Mouse (Mus musculus) midbrain, embryonic 14.5 days (tissue): Measurements from ENCODE around the gene Ckap5. TPM values are rescaled to one million over a fixed set of nuclear protein-coding genes. Genes with fewer than 3 reads are reported as not detected.

Experiments
- ATAC-seq: fragments of 200-750 bp; cut with Nextera tagmentation; 2 replicates; pipeline ENCODE4 v1.8.0; 2017; ENCODE audit warnings: moderate number of reproducible peaks, moderate library complexity; ENCODE audit not compliant: low FRiP score, low TSS enrichment
- DNase-seq: peaks from one replicate; pipeline ENCODE4 v3.0.0-alpha.2; 2015
- H3K27ac ChIP-seq: fragments of 300-500 bp; sonication (generic); replicated peaks from 2 replicates; pipeline ENCODE4 v1.5.1; 2014; ENCODE audit warnings: mild to moderate bottlenecking, low read depth, low read length, moderate library complexity
- H3K27me3 ChIP-seq: fragments of 300-500 bp; sonication (generic); 2 replicates; pipeline ENCODE4 v1.6.1; 2014; ENCODE audit warnings: low read length, control low read depth, mixed read lengths; ENCODE audit not compliant: control insufficient read depth, insufficient read depth
- H3K36me3 ChIP-seq: fragments of 300-500 bp; sonication (generic); 2 replicates; pipeline ENCODE4 v1.6.1; 2014; ENCODE audit warnings: low read length, control low read depth; ENCODE audit not compliant: control insufficient read depth, insufficient read depth
- H3K4me1 ChIP-seq: fragments of 300-500 bp; sonication (generic); 2 replicates; pipeline ENCODE4 v1.6.1; 2014; ENCODE audit warnings: mild to moderate bottlenecking, antibody characterized with exemption, low read length, control low read depth; ENCODE audit not compliant: control insufficient read depth, insufficient read depth
- H3K4me2 ChIP-seq: fragments of 300-500 bp; sonication (generic); 2 replicates; pipeline ENCODE4 v1.6.1; 2014; ENCODE audit warnings: mild to moderate bottlenecking, low read length, moderate library complexity
- H3K4me3 ChIP-seq: fragments of 300-500 bp; sonication (generic); replicated peaks from 2 replicates; pipeline ENCODE4 v1.5.1; 2014; ENCODE audit warnings: low read depth, low read length
- H3K9ac ChIP-seq: fragments of 300-500 bp; sonication (generic); replicated peaks from 2 replicates; pipeline ENCODE4 v1.6.1; 2014; ENCODE audit warnings: mild to moderate bottlenecking, low read length, moderate library complexity
- H3K9me3 ChIP-seq: fragments of 300-500 bp; sonication (generic); 2 replicates; pipeline ENCODE4 v1.6.1; 2016; ENCODE audit warnings: low read length, control low read depth, mixed read lengths; ENCODE audit not compliant: control insufficient read depth
- WGBS: fragments of 180-500 bp; shearing (Covaris S2); extraction: QIAGEN DNeasy Blood & Tissue Kit; methylation state at CpG from one replicate; pipeline ENCODE4 v1.1.7; 2014; 5-methylcytosine and 5-hydroxymethylcytosine counted together
- polyA plus RNA-seq: library from polyadenylated mRNA; unstranded; fragments of >200 nt; fragmentation: Nextera tagmentation; extraction: Ambion mirVana; gene quantifications from 2 replicates; pipeline ENCODE4 v1.2.1, GENCODE M21; 2014

The Ckap5 gene
- polyA plus RNA-seq, 1 experiment from 2014 or later: 152 TPM

GRCm38 (mm10) chr2:91652863-91653262 lies 126.3 kb downstream of the Ckap5 start:
- DNase-seq: peak; percentile 42

GRCm38 (mm10) chr2:91655388-91655787 lies 128.8 kb downstream of the Ckap5 start:
- Histone ChIP-seq H3K9ac (no peak overlapping the region), H3K36me3 (peaks cover 65% of the 10 kb centered on the region), H3K27ac (no peak overlapping the region), H3K4me3 (no peak overlapping the region), H3K27me3 (no peaks in the 10 kb centered on the region), H3K4me2 (no peak overlapping the region), H3K4me1 (peaks cover 12% of the 10 kb centered on the region), H3K9me3 (no peaks in the 10 kb centered on the region)
- 93% methylated on average over 5 of the region's 5 CpGs for WGBS
- DNase-seq (no peak), ATAC-seq (no peak)

More at GRCm38 (mm10) chr2:91652863-91653262, 126.3 kb downstream of the Ckap5 start:
- Histone ChIP-seq H3K9me3 (no peaks in the 10 kb centered on the region), H3K4me3 (no peak overlapping the region), H3K27me3 (no peaks in the 10 kb centered on the region), H3K9ac (no peak overlapping the region), H3K36me3 (peaks cover 45% of the 10 kb centered on the region), H3K27ac (no peak overlapping the region), H3K4me1 (peaks cover 19% of the 10 kb centered on the region), H3K4me2 (no peak overlapping the region)
- WGBS: 31% methylated on average over 6 of the region's 6 CpGs
- no peak for ATAC-seq

GRCm38 (mm10) chr2:91655827-91656226 lies 129.3 kb downstream of the Ckap5 start:
- Histone ChIP-seq H3K4me2 (no peak overlapping the region), H3K4me1 (peaks cover 8% of the 10 kb centered on the region), H3K27me3 (no peaks in the 10 kb centered on the region), H3K9me3 (no peaks in the 10 kb centered on the region), H3K27ac (no peak overlapping the region), H3K9ac (no peak overlapping the region), H3K36me3 (peaks cover 66% of the 10 kb centered on the region), H3K4me3 (no peak overlapping the region)
- DNase-seq (no peak), ATAC-seq (no peak)
- WGBS: 86% methylated on average over 6 of the region's 6 CpGs

- Histone ChIP-seq H3K27me3 (no peaks in the 10 kb centered on the region), H3K4me3 (no peak overlapping the region), H3K4me2 (no peak overlapping the region), H3K9me3 (no peaks in the 10 kb centered on the region), H3K36me3 (peaks cover 76% of the 10 kb centered on the region), H3K9ac (no peak overlapping the region), H3K4me1 (peaks cover 5% of the 10 kb centered on the region; the same call in 1 of the 2 replicates), H3K27ac (no peak overlapping the region)
- DNase-seq (no peak), ATAC-seq (no peak)
- 80% methylated on average over 8 of the region's 8 CpGs for WGBS
Measured at GRCm38 (mm10) chr2:91656774-91657173, 130.2 kb downstream of the Ckap5 start.

GRCm38 (mm10) chr2:91659657-91660056 lies 133.1 kb downstream of the Ckap5 start:
- no peak for DNase-seq
- peaks cover 91% of the 10 kb centered on the region for H3K36me3 ChIP-seq
- no peaks in the 10 kb centered on the region for H3K4me1 ChIP-seq
- no peak overlapping the region for H3K9ac ChIP-seq
- no peak overlapping the region for H3K27ac ChIP-seq
- H3K27me3 ChIP-seq: no peaks in the 10 kb centered on the region
- H3K9me3 ChIP-seq: no peaks in the 10 kb centered on the region
- no peak overlapping the region for H3K4me2 ChIP-seq
- no peak overlapping the region for H3K4me3 ChIP-seq
- 97% methylated on average over 8 of the region's 8 CpGs for WGBS
- no peak for ATAC-seq

- Histone ChIP-seq H3K9me3 (no peaks in the 10 kb centered on the region), H3K27me3 (no peaks in the 10 kb centered on the region), H3K9ac (no peak overlapping the region), H3K4me3 (no peak overlapping the region), H3K4me1 (no peaks in the 10 kb centered on the region), H3K27ac (no peak overlapping the region), H3K36me3 (peaks cover 86% of the 10 kb centered on the region), H3K4me2 (no peak overlapping the region)
- 94% methylated on average over 6 of the region's 6 CpGs for WGBS
- ATAC-seq (no peak), DNase-seq (no peak)
Measured at GRCm38 (mm10) chr2:91660981-91661380, 134.4 kb downstream of the Ckap5 start.

- Histone ChIP-seq H3K36me3 (peaks cover 85% of the 10 kb centered on the region), H3K9ac (no peak overlapping the region), H3K27ac (no peak overlapping the region), H3K4me2 (no peak overlapping the region), H3K9me3 (no peaks in the 10 kb centered on the region), H3K4me1 (no peaks in the 10 kb centered on the region), H3K4me3 (no peak overlapping the region), H3K27me3 (no peaks in the 10 kb centered on the region)
- ATAC-seq: no peak
- no peak for DNase-seq
Measured at GRCm38 (mm10) chr2:91664780-91665179, 138.2 kb downstream of the Ckap5 start.

GRCm38 (mm10) chr2:91666386-91666910 lies 139.9 kb downstream of the Ckap5 start:
- Histone ChIP-seq H3K9me3 (no peaks in the 10 kb centered on the region), H3K4me3 (no peak overlapping the region), H3K9ac (no peak overlapping the region), H3K27ac (no peak overlapping the region), H3K27me3 (no peaks in the 10 kb centered on the region), H3K4me2 (no peak overlapping the region), H3K36me3 (peaks cover 90% of the 10 kb centered on the region), H3K4me1 (no peaks in the 10 kb centered on the region)
- no peak for ATAC-seq
- 96% methylated on average over 6 of the region's 6 CpGs for WGBS
- DNase-seq: no peak

- no peak for DNase-seq
- Histone ChIP-seq H3K27ac (no peak overlapping the region), H3K36me3 (peaks cover 88% of the 10 kb centered on the region), H3K9ac (no peak overlapping the region), H3K4me3 (no peak overlapping the region), H3K4me1 (no peaks in the 10 kb centered on the region), H3K4me2 (no peak overlapping the region), H3K9me3 (no peaks in the 10 kb centered on the region), H3K27me3 (no peaks in the 10 kb centered on the region)
- ATAC-seq: no peak
- 84% methylated on average over 2 of the region's 2 CpGs for WGBS
Measured at GRCm38 (mm10) chr2:91667747-91668146, 141.2 kb downstream of the Ckap5 start.
